ENCODE assay signal across 11 mouse cellular contexts in genomic region chr6:115072024-115072423, GRCm38 (mm10). TPM values are rescaled to one million over a fixed set of nuclear protein-coding genes. Genes with fewer than 3 reads are reported as not detected.
A peak's percentile ranks its signal among the peaks of the same experiment; 100 is the strongest.
DNase-seq lines count a peak whose midpoint lies in the region; ATAC-seq lines count a peak whose summit lies in the region.
"Had no signal": no experiment of that assay in that cellular context is flagged by ENCODE, and none has a peak within 500 bp of the region (broad histone marks: within the 10 kb centered on the region; RNA-seq: fewer than 3 reads in every experiment).

No protein-coding gene starts in this region.

- H3K27me3 ChIP-seq in heart, embryonic 11.5 days (ENCODE audit: control insufficient read depth, insufficient read depth, low read length) = no peaks in the 10 kb centered on the region
- H3K27me3 ChIP-seq in limb, embryonic 10.5 days (ENCODE audit: low read depth, poor library complexity, severe bottlenecking) = no peaks in the 10 kb centered on the region
- H3K27me3 ChIP-seq: heart, embryonic 13.5 days; neural tube, embryonic 12.5 days had no signal

- no peaks in the 10 kb centered on the region for H3K9me3 ChIP-seq in heart, embryonic 11.5 days (replicated peaks; ENCODE audit: control insufficient read depth, low read length)
- no peaks in the 10 kb centered on the region for H3K9me3 ChIP-seq in limb, embryonic 10.5 days (replicated peaks)
- H3K9me3 ChIP-seq: heart, embryonic 13.5 days; neural tube, embryonic 12.5 days had no signal

- no peak overlapping the region for H3K4me2 ChIP-seq in heart, embryonic 11.5 days
- H3K4me2 ChIP-seq: heart, embryonic 13.5 days; neural tube, embryonic 12.5 days had no signal

- DNase-seq in heart, postnatal 10 days = peak; percentile 20 to 24
- peak; percentile 66 for DNase-seq in right cerebral cortex, adult 18-20 months
- no peak for DNase-seq in right cerebral cortex, postnatal 4 days
- peak; percentile 76 for DNase-seq in brain, adult 2 months (ENCODE audit: low read depth, low spot score)
- peak; percentile 49 for DNase-seq in lung, postnatal 14 days
- no peak for DNase-seq in kidney, adult 18-20 months
- no peak for DNase-seq in limb, embryonic 10.5 days (ENCODE audit: low spot score)
- DNase-seq: kidney, adult 11 months had no signal

- no peak for ATAC-seq in heart, embryonic 11.5 days (replicated peaks; ENCODE audit: insufficient number of reproducible peaks, low FRiP score, low TSS enrichment)

- H3K27ac ChIP-seq in heart, embryonic 11.5 days (ENCODE audit: low read depth, low read length) = no peak overlapping the region
- no peak overlapping the region for H3K27ac ChIP-seq in limb, embryonic 10.5 days
- H3K27ac ChIP-seq: heart, embryonic 13.5 days; neural tube, embryonic 12.5 days had no signal

- H3K4me1 ChIP-seq in heart, embryonic 11.5 days (ENCODE audit: control insufficient read depth, insufficient read depth, low read length) = no peaks in the 10 kb centered on the region
- H3K4me1 ChIP-seq in limb, embryonic 10.5 days = no peaks in the 10 kb centered on the region
- H3K4me1 ChIP-seq: heart, embryonic 13.5 days; neural tube, embryonic 12.5 days had no signal

- intact Hi-C loops in heart, postnatal 10 days (cut with DNase I) = no loop called here

- no peaks in the 10 kb centered on the region for H3K36me3 ChIP-seq in heart, embryonic 11.5 days (ENCODE audit: control insufficient read depth, insufficient read depth, low read length)
- H3K36me3 ChIP-seq in limb, embryonic 10.5 days = no peaks in the 10 kb centered on the region
- H3K36me3 ChIP-seq: heart, embryonic 13.5 days; neural tube, embryonic 12.5 days had no signal

- H3K4me3 ChIP-seq in heart, embryonic 11.5 days (ENCODE audit: low read depth, low read length) = no peak overlapping the region
- H3K4me3 ChIP-seq in limb, embryonic 10.5 days = no peak overlapping the region
- H3K4me3 ChIP-seq: heart, embryonic 13.5 days; neural tube, embryonic 12.5 days had no signal

- 73% methylated on average over 2 of the region's 2 CpGs for WGBS in heart, embryonic 11.5 days (ENCODE audit: insufficient replicate concordance)
- WGBS in limb, embryonic 10.5 days = 85% methylated on average over 2 of the region's 2 CpGs

- no peak overlapping the region for H3K9ac ChIP-seq in heart, embryonic 11.5 days (ENCODE audit: low read depth, low read length)
- H3K9ac ChIP-seq: heart, embryonic 13.5 days; neural tube, embryonic 12.5 days had no signal

RNA-seq across cellular contexts. Expression of gene Tamm41, which starts 34.3 kb away (rescaled TPM):
- 10 to 100 TPM; 18.1 to 19.5 TPM for total RNA-seq in heart, postnatal 10 days (2021)
- 40.9 and 45.0 TPM in 2 replicates for polyA plus RNA-seq in heart, embryonic 11.5 days (2014; fragmentation: Nextera tagmentation; extraction: Ambion mirVana)
- 104 and 106 TPM in 2 replicates for polyA plus RNA-seq in limb, embryonic 10.5 days (2016; fragmentation: Nextera tagmentation; extraction: Ambion mirVana)

Comparison
In these comparisons a context has a peak if more than half of its experiments do, and no peak if none do; other contexts are left out.
1. DNase-seq: peak in heart, postnatal 10 days (2 of 2), right cerebral cortex, adult 18-20 months (single experiment), brain, adult 2 months (single experiment) and lung, postnatal 14 days (single experiment); none in right cerebral cortex, postnatal 4 days (single experiment), kidney, adult 18-20 months (single experiment) and limb, embryonic 10.5 days (single experiment).